8 mouse cellular contexts compared by ENCODE assay signal in the genomic region with DNA sequence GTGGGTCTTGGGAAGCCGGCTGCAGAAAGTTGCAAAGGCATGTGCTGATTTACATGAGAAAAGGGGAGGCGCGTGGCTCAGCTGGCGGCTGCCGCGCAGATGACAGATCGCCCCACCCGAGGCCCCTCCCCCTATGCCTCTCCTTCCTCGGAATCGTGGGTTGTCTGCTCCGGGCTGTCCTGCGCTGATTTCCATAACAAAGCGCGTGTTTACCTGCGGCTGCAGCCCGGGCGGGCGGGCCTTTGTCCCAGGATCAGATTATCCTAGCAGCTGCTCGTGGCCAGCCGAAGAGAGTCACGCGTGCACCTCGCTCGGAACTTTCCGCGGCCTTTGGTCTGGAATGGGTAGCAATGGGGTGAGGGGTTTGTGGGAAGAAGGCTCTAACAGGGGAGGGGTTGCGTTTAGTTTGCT. TPM values are rescaled to one million over a fixed set of nuclear protein-coding genes. Genes with fewer than 3 reads are reported as not detected.
DNase-seq lines count a peak whose midpoint lies in the region; ATAC-seq lines count a peak whose summit lies in the region.

No protein-coding gene starts in this region.

- peaks cover 73% of the 10 kb centered on the region for H3K27me3 ChIP-seq in embryonic facial prominence, embryonic 12.5 days
- H3K27me3 ChIP-seq in hindbrain, embryonic 12.5 days: peaks cover 38% of the 10 kb centered on the region
- peaks cover 68% of the 10 kb centered on the region for H3K27me3 ChIP-seq in limb, embryonic 11.5 days (ENCODE audit: control insufficient read depth, insufficient read depth, low read length)
- peaks cover 88% of the 10 kb centered on the region for H3K27me3 ChIP-seq in midbrain, embryonic 10.5 days (ENCODE audit: low read depth, poor library complexity, severe bottlenecking)

- no peak for ATAC-seq in embryonic facial prominence, embryonic 12.5 days (ENCODE audit: insufficient number of reproducible peaks, insufficient read depth, low FRiP score, low TSS enrichment)
- peak; percentile 65 for ATAC-seq in hindbrain, embryonic 12.5 days (ENCODE audit: low FRiP score)
- peak; percentile 31; the same call in 1 of the 2 replicates for ATAC-seq in limb, embryonic 11.5 days (ENCODE audit: insufficient number of reproducible peaks, low FRiP score, low TSS enrichment, low read depth)
- no peak for ATAC-seq in cerebellum, adult (ENCODE audit: insufficient number of reproducible peaks, low FRiP score, low TSS enrichment)

- H3K36me3 ChIP-seq in embryonic facial prominence, embryonic 12.5 days: no peaks in the 10 kb centered on the region
- H3K36me3 ChIP-seq in hindbrain, embryonic 12.5 days: no peaks in the 10 kb centered on the region
- H3K36me3 ChIP-seq in limb, embryonic 11.5 days (ENCODE audit: control insufficient read depth, insufficient read depth, low read length): no peaks in the 10 kb centered on the region
- no peaks in the 10 kb centered on the region for H3K36me3 ChIP-seq in midbrain, embryonic 10.5 days

- DNase-seq in CD4-positive helper T cell, adult 2 months (ENCODE audit: low read depth, low spot score): peak; percentile 44
- DNase-seq in ES-CJ7 (ENCODE audit: low read depth, low spot score): peak; percentile 95
- peak; percentile 65 for DNase-seq in limb, embryonic 11.5 days (ENCODE audit: low spot score)
- peak; percentile 88 for DNase-seq in midbrain, embryonic 10.5 days (ENCODE audit: low spot score)
- peak; percentile 54 for DNase-seq in testis, postnatal 10 days (ENCODE audit: low spot score)

- H3K4me2 ChIP-seq in embryonic facial prominence, embryonic 12.5 days (replicated peaks): peak overlapping the region; percentile 87
- H3K4me2 ChIP-seq in hindbrain, embryonic 12.5 days (replicated peaks): peak overlapping the region; percentile 85
- peak overlapping the region; percentile 78 for H3K4me2 ChIP-seq in limb, embryonic 11.5 days (ENCODE audit: low read depth, severe bottlenecking)

- H3K4me1 ChIP-seq in embryonic facial prominence, embryonic 12.5 days: peaks cover 29% of the 10 kb centered on the region
- peaks cover 57% of the 10 kb centered on the region for H3K4me1 ChIP-seq in hindbrain, embryonic 12.5 days
- peaks cover 9% of the 10 kb centered on the region for H3K4me1 ChIP-seq in limb, embryonic 11.5 days (ENCODE audit: control insufficient read depth, insufficient read depth, low read length)
- peaks cover 76% of the 10 kb centered on the region for H3K4me1 ChIP-seq in midbrain, embryonic 10.5 days

- under 1% methylated on average over 27 of the region's 27 CpGs for WGBS in embryonic facial prominence, embryonic 12.5 days
- under 1% methylated on average over 27 of the region's 27 CpGs for WGBS in hindbrain, embryonic 12.5 days
- WGBS in limb, embryonic 11.5 days: under 1% methylated on average over 27 of the region's 27 CpGs
- WGBS in midbrain, embryonic 10.5 days: under 1% methylated on average over 27 of the region's 27 CpGs

- H3K4me3 ChIP-seq in embryonic facial prominence, embryonic 12.5 days: peak overlapping the region; percentile 47
- peak overlapping the region; percentile 37 for H3K4me3 ChIP-seq in hindbrain, embryonic 12.5 days
- H3K4me3 ChIP-seq in limb, embryonic 11.5 days (ENCODE audit: low read depth, low read length): peak overlapping the region; percentile 40
- H3K4me3 ChIP-seq in midbrain, embryonic 10.5 days: peak overlapping the region; percentile 88

- no peak overlapping the region for H3K27ac ChIP-seq in embryonic facial prominence, embryonic 12.5 days
- H3K27ac ChIP-seq in hindbrain, embryonic 12.5 days: peak overlapping the region; percentile 98
- no peak overlapping the region for H3K27ac ChIP-seq in limb, embryonic 11.5 days (replicated peaks; ENCODE audit: low read depth, low read length)
- H3K27ac ChIP-seq in midbrain, embryonic 10.5 days (replicated peaks): peak overlapping the region; percentile 97

- no peaks in the 10 kb centered on the region for H3K9me3 ChIP-seq in embryonic facial prominence, embryonic 12.5 days
- H3K9me3 ChIP-seq in hindbrain, embryonic 12.5 days (replicated peaks): no peaks in the 10 kb centered on the region; the same call in 1 of the 2 replicates
- no peaks in the 10 kb centered on the region; the same call in 1 of the 2 replicates for H3K9me3 ChIP-seq in limb, embryonic 11.5 days (ENCODE audit: control insufficient read depth, low read length)
- no peaks in the 10 kb centered on the region for H3K9me3 ChIP-seq in midbrain, embryonic 10.5 days (replicated peaks)

- peak overlapping the region; percentile 47 for H3K9ac ChIP-seq in embryonic facial prominence, embryonic 12.5 days
- peak overlapping the region; percentile 62 for H3K9ac ChIP-seq in hindbrain, embryonic 12.5 days
- H3K9ac ChIP-seq in limb, embryonic 11.5 days (ENCODE audit: low read length): no peak overlapping the region

RNA-seq across cellular contexts. Expression of a gene that starts 4.0 kb away (rescaled TPM):
- polyA plus RNA-seq in embryonic facial prominence, embryonic 12.5 days (2016; fragmentation: Nextera tagmentation; extraction: Ambion mirVana): 9.8 and 10.1 TPM in 2 replicates
- 61.9 and 65.5 TPM in 2 replicates for polyA plus RNA-seq in hindbrain, embryonic 12.5 days (2016; fragmentation: Nextera tagmentation; extraction: Ambion mirVana)
- polyA plus RNA-seq in limb, embryonic 11.5 days (2014; fragmentation: Nextera tagmentation; extraction: Ambion mirVana): 2.9 and 3.3 TPM in 2 replicates
- 68.1 and 80.9 TPM in 2 replicates for polyA plus RNA-seq in midbrain, embryonic 10.5 days (2016; fragmentation: Nextera tagmentation; extraction: Ambion mirVana)

RNA-seq across cellular contexts. Expression of a gene that starts 15.4 kb away (rescaled TPM):
- polyA plus RNA-seq in embryonic facial prominence, embryonic 12.5 days (2016; fragmentation: Nextera tagmentation; extraction: Ambion mirVana): 35.7 and 36.0 TPM in 2 replicates
- polyA plus RNA-seq in hindbrain, embryonic 12.5 days (2016; fragmentation: Nextera tagmentation; extraction: Ambion mirVana): 41.6 and 44.6 TPM in 2 replicates
- polyA plus RNA-seq in limb, embryonic 11.5 days (2014; fragmentation: Nextera tagmentation; extraction: Ambion mirVana): 27.2 and 29.1 TPM in 2 replicates
- polyA plus RNA-seq in midbrain, embryonic 10.5 days (2016; fragmentation: Nextera tagmentation; extraction: Ambion mirVana): 27.4 and 34.7 TPM in 2 replicates

Comparison
In these comparisons a context has a peak if more than half of its experiments do, and no peak if none do; other contexts are left out.
1. DNase-seq: peak in every context shown above with its lines; median percentile 95 in ES-CJ7; 88 in midbrain, embryonic 10.5 days; 65 in limb, embryonic 11.5 days; 54 in testis, postnatal 10 days; 44 in CD4-positive helper T cell, adult 2 months.
2. ATAC-seq: peak in hindbrain, embryonic 12.5 days (single experiment) and limb, embryonic 11.5 days (single experiment); none in embryonic facial prominence, embryonic 12.5 days (single experiment) and cerebellum, adult (single experiment).
3. H3K27ac ChIP-seq: peak in hindbrain, embryonic 12.5 days (single experiment) and midbrain, embryonic 10.5 days (single experiment); none in embryonic facial prominence, embryonic 12.5 days (single experiment) and limb, embryonic 11.5 days (single experiment).
4. H3K4me3 ChIP-seq: peak in every context shown above with its lines; median percentile 88 in midbrain, embryonic 10.5 days; 47 in embryonic facial prominence, embryonic 12.5 days; 40 in limb, embryonic 11.5 days; 37 in hindbrain, embryonic 12.5 days.
5. Peak in every context shown above with its lines, with median percentiles within 50 percentile points of each other: H3K4me2 ChIP-seq.